Mouse (Mus musculus) megakaryocyte, embryonic 14.5 days (primary cell): ENCODE measurements around the gene Rbms2.

ENCODE experiments used
- FLI1 ChIP-seq: IDR thresholded peaks from 2 replicates; pipeline ENCODE4 v1.6.1; 2012; ENCODE audit warnings: low read length, inconsistent platforms, mixed read lengths
- GATA1 ChIP-seq: IDR thresholded peaks from 3 replicates; pipeline ENCODE4 v1.6.1; 2012; ENCODE audit warnings: mixed read lengths, low read length, inconsistent platforms, borderline replicate concordance

DNA sequence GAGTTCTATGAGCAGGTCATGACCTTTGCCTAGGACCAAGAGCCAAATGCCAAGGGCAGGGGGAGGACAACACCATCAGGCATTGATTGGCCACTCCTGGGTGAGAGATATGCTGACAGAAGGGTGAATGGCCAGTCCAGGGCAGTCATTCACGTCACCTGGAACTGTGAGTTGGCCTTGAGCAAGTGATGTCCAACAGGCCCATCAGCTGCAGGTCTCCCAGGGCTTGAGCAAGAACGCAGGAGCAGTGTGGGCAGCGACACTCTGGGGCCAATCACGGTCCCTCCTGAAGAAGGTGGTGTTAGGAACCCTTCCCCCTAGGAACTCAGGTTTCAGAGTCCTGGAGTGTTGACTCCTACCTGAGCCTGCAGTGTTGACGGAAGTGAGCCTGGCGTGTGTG lies 21.8 kb upstream of the Rbms2 start:
- no peak for TF ChIP-seq FLI1
- TF ChIP-seq GATA1, result no peak
